Mouse (Mus musculus) midbrain, postnatal 0 days (tissue): ENCODE data around the gene Col6a4. TPM values are rescaled to one million over a fixed set of nuclear protein-coding genes. Genes with fewer than 3 reads are reported as not detected.

Source experiments
- ATAC-seq: fragments of 200-750 bp; cut with Nextera tagmentation; 2 replicates; pipeline ENCODE4 v1.8.0; 2017; ENCODE audit warnings: moderate number of reproducible peaks, mild to moderate bottlenecking, moderate TSS enrichment, moderate library complexity; ENCODE audit not compliant: low FRiP score
- DNase-seq: peaks from one replicate; pipeline ENCODE4 v3.0.0-alpha.2; 2015; ENCODE audit warnings: low spot score
- H3K27ac ChIP-seq: fragments of 300-500 bp; sonication (generic); 2 replicates; pipeline ENCODE4 v1.5.1; 2014; ENCODE audit warnings: low read depth, mild to moderate bottlenecking, low read length, mixed read lengths
- H3K27me3 ChIP-seq: fragments of 300-500 bp; sonication (generic); 2 replicates; pipeline ENCODE4 v1.6.1; 2014; ENCODE audit warnings: low read length, control low read depth, mixed read lengths; ENCODE audit not compliant: insufficient read depth
- H3K36me3 ChIP-seq: fragments of 300-500 bp; sonication (generic); 2 replicates; pipeline ENCODE4 v1.6.1; 2014; ENCODE audit warnings: low read length, control low read depth, mixed read lengths; ENCODE audit not compliant: insufficient read depth
- H3K4me1 ChIP-seq: fragments of 300-500 bp; sonication (generic); 2 replicates; pipeline ENCODE4 v1.6.1; 2014; ENCODE audit warnings: mild to moderate bottlenecking, control low read depth, antibody characterized with exemption, low read length, mixed read lengths; ENCODE audit not compliant: insufficient read depth
- H3K4me2 ChIP-seq: fragments of 300-500 bp; sonication (generic); 2 replicates; pipeline ENCODE4 v1.6.1; 2014; ENCODE audit warnings: low read depth, mild to moderate bottlenecking, low read length, mixed read lengths; ENCODE audit not compliant: poor library complexity, severe bottlenecking
- H3K4me3 ChIP-seq: fragments of 300-500 bp; sonication (generic); 2 replicates; pipeline ENCODE4 v1.5.1; 2014; ENCODE audit warnings: low read depth, mild to moderate bottlenecking, low read length, moderate library complexity
- H3K9ac ChIP-seq: fragments of 300-500 bp; sonication (generic); replicated peaks from 2 replicates; pipeline ENCODE4 v1.6.1; 2014; ENCODE audit warnings: mild to moderate bottlenecking, low read length, moderate library complexity, mixed read lengths; ENCODE audit not compliant: poor library complexity, severe bottlenecking
- H3K9me3 ChIP-seq: fragments of 300-500 bp; sonication (generic); 2 replicates; pipeline ENCODE4 v1.6.1; 2016; ENCODE audit warnings: low read length, control low read depth
- CTCF ChIP-seq: IDR thresholded peaks from 2 replicates; pipeline ENCODE4 v1.5.1; 2016; ENCODE audit warnings: antibody characterized with exemption, mild to moderate bottlenecking
- WGBS: fragments of 180-500 bp; shearing (Covaris S2); extraction: QIAGEN DNeasy Blood & Tissue Kit; methylation state at CpG from one replicate; pipeline ENCODE4 v1.1.7; 2014; 5-methylcytosine and 5-hydroxymethylcytosine counted together
- polyA plus RNA-seq: library from polyadenylated mRNA; unstranded; fragments of >200 nt; fragmentation: Nextera tagmentation; extraction: Ambion mirVana; gene quantifications from 2 replicates; pipeline ENCODE4 v1.2.1, GENCODE M21; 2015
- total RNA-seq: library from RNA; depleted of rRNA; stranded (reverse); fragments of >200 nt; gene quantifications from 2 replicates; pipeline ENCODE4 v1.2.3, GENCODE M21; 2014; rRNA removed

The Col6a4 gene
- total and polyA plus RNA-seq, 2 experiments from 2014 or later: 1.3 to 2.6 TPM

GRCm38 (mm10) chr9:105947577-105947976 lies 149.0 kb downstream of the Col6a4 start:
- H3K27me3 ChIP-seq: no peaks in the 10 kb centered on the region
- DNase-seq (peak; percentile 44), ATAC-seq (no peak)
- H3K36me3 ChIP-seq: no peaks in the 10 kb centered on the region
- no peak overlapping the region for H3K27ac ChIP-seq
- H3K9me3 ChIP-seq: no peaks in the 10 kb centered on the region
- WGBS: 75% methylated on average over 3 of the region's 3 CpGs
- H3K9ac ChIP-seq: no peak overlapping the region
- H3K4me1 ChIP-seq: no peaks in the 10 kb centered on the region
- H3K4me3 ChIP-seq: no peak overlapping the region
- TF ChIP-seq CTCF: no peak
- no peak overlapping the region for H3K4me2 ChIP-seq

Other genes starting within 250 kb of the Col6a4 start
- gene Col6a5, start 136.1 kb downstream of the Col6a4 start, total RNA-seq: 0.42 and 0.49 TPM in 2 replicates
- gene Col6a5, start 136.1 kb downstream of the Col6a4 start, polyA plus RNA-seq: 0.36 and 0.45 TPM in 2 replicates
- gene Glyctk, start 61.4 kb upstream of the Col6a4 start, total RNA-seq: 0.66 and 0.94 TPM in 2 replicates
- gene Glyctk, start 61.4 kb upstream of the Col6a4 start, polyA plus RNA-seq: 0.75 and 0.90 TPM in 2 replicates
- 245 and 261 TPM in 2 replicates for gene Wdr82, start 74.1 kb upstream of the Col6a4 start, total RNA-seq
- gene Wdr82, start 74.1 kb upstream of the Col6a4 start, polyA plus RNA-seq: 30.6 and 31.7 TPM in 2 replicates
- gene Ppm1m, start 103.0 kb upstream of the Col6a4 start, total RNA-seq: 16.2 and 27.7 TPM in 2 replicates
- gene Ppm1m, start 103.0 kb upstream of the Col6a4 start, polyA plus RNA-seq: 18.5 and 21.3 TPM in 2 replicates
- gene Twf2, start 106.3 kb upstream of the Col6a4 start, total RNA-seq: 60.1 and 78.3 TPM in 2 replicates
- gene Twf2, start 106.3 kb upstream of the Col6a4 start, polyA plus RNA-seq: 41.6 and 47.4 TPM in 2 replicates
- 0.49 and 0.85 TPM in 2 replicates for gene Tlr9, start 125.8 kb upstream of the Col6a4 start, total RNA-seq
- gene Tlr9, start 125.8 kb upstream of the Col6a4 start, polyA plus RNA-seq: 0.07 and 0.16 TPM in 2 replicates
- 51.5 and 76.1 TPM in 2 replicates for gene Alas1, start 151.9 kb upstream of the Col6a4 start, total RNA-seq
- 84.4 and 86.8 TPM in 2 replicates for gene Alas1, start 151.9 kb upstream of the Col6a4 start, polyA plus RNA-seq
- 6.5 and 8.7 TPM in 2 replicates for gene Poc1a, start 184.3 kb upstream of the Col6a4 start, total RNA-seq
- gene Poc1a, start 184.3 kb upstream of the Col6a4 start, polyA plus RNA-seq: 9.8 and 11.7 TPM in 2 replicates